In the genomic region with DNA sequence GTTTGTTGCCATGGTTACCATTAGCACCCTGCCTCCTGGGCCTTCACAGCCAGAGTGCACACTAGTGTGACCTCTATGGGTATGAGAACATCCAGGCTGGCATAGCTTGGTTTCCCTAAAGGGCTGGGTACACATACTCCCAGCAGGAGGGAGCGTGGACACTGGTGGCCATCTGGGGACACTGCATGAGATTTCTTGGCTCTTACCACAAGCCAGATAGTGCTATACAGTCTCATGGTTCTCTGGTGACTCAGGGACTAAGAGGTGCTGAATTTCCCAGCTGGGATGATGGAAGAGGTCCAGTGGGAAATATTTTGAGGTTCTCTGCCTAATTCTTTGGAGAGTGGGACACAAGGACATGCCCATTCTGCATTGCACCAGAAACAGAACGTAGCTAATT, we compare ENCODE assay signal across 13 mouse cellular contexts.
DNase-seq lines count a peak whose midpoint lies in the region; ATAC-seq and TF ChIP-seq lines count a peak whose summit lies in the region.
"Had no signal": no experiment of that assay in that cellular context is flagged by ENCODE, and none has a peak within 500 bp of the region (broad histone marks: within the 10 kb centered on the region; RNA-seq: fewer than 3 reads in every experiment).

No protein-coding gene starts in this region.

- TF ChIP-seq CTCF in stomach, postnatal 0 days (IDR thresholded peaks at IDR 0.05; ENCODE audit: low read depth) = peak; percentile 22

- H3K36me3 ChIP-seq in megakaryocyte, embryonic 14.5 days (replicated peaks; ENCODE audit: low read length) = peaks cover 5% of the 10 kb centered on the region
- no peaks in the 10 kb centered on the region for H3K36me3 ChIP-seq in stomach, postnatal 0 days (ENCODE audit: control insufficient read depth, insufficient read depth, low read length)
- H3K36me3 ChIP-seq: embryonic facial prominence, embryonic 12.5 days; forebrain, embryonic 15.5 days had no signal

- no peak overlapping the region for H3K27ac ChIP-seq in stomach, postnatal 0 days (replicated peaks)
- H3K27ac ChIP-seq: embryonic facial prominence, embryonic 12.5 days; forebrain, embryonic 15.5 days had no signal

- DNase-seq in heart, adult 9 months (ENCODE audit: low spot score in 2 of 2) = peak; percentile 17 to 18
- DNase-seq in heart, postnatal 25 days (ENCODE audit: low spot score) = no peak
- peak; percentile 98 for DNase-seq in cerebellum, adult 9-10 months
- DNase-seq in stomach, postnatal 0 days (ENCODE audit: low spot score) = no peak
- no peak for DNase-seq in kidney, postnatal 36 days
- no peak for DNase-seq in gastrocnemius, postnatal 25 days
- DNase-seq: gastrocnemius, postnatal 14 days; kidney, postnatal 4 days had no signal

- peak overlapping the region; percentile 23 for H3K4me3 ChIP-seq in megakaryocyte, embryonic 14.5 days (replicated peaks)
- no peak overlapping the region for H3K4me3 ChIP-seq in stomach, postnatal 0 days (ENCODE audit: low read depth, low read length)
- H3K4me3 ChIP-seq: embryonic facial prominence, embryonic 12.5 days; forebrain, embryonic 15.5 days had no signal

- H3K4me2 ChIP-seq in stomach, postnatal 0 days (replicated peaks; ENCODE audit: low read depth) = no peak overlapping the region
- H3K4me2 ChIP-seq: embryonic facial prominence, embryonic 12.5 days; forebrain, embryonic 15.5 days; liver, embryonic 11.5 days had no signal

- no peak overlapping the region; the same call in 1 of the 2 replicates for H3K9ac ChIP-seq in stomach, postnatal 0 days (ENCODE audit: low read length)
- H3K9ac ChIP-seq: embryonic facial prominence, embryonic 12.5 days; forebrain, embryonic 15.5 days had no signal

- WGBS in stomach, postnatal 0 days = 82% methylated on average over 2 of the region's 2 CpGs

- H3K27me3 ChIP-seq in megakaryocyte, embryonic 14.5 days (replicated peaks) = peaks cover 33% of the 10 kb centered on the region
- H3K27me3 ChIP-seq in stomach, postnatal 0 days (ENCODE audit: control insufficient read depth, insufficient read depth, low read length) = no peaks in the 10 kb centered on the region
- H3K27me3 ChIP-seq: embryonic facial prominence, embryonic 12.5 days; forebrain, embryonic 15.5 days had no signal

- intact Hi-C loops in heart, postnatal 25 days (cut with DNase I) = no loop called here

- peaks cover 60% of the 10 kb centered on the region for H3K4me1 ChIP-seq in megakaryocyte, embryonic 14.5 days
- H3K4me1 ChIP-seq in stomach, postnatal 0 days (replicated peaks; ENCODE audit: control insufficient read depth, insufficient read depth) = no peaks in the 10 kb centered on the region; the same call in 1 of the 2 replicates

- H3K9me3 ChIP-seq in megakaryocyte, embryonic 14.5 days = peaks cover 23% of the 10 kb centered on the region
- H3K9me3 ChIP-seq in stomach, postnatal 0 days (ENCODE audit: control insufficient read depth, low read length) = no peaks in the 10 kb centered on the region
- H3K9me3 ChIP-seq: embryonic facial prominence, embryonic 12.5 days; forebrain, embryonic 15.5 days had no signal

- no peak for ATAC-seq in megakaryocyte, adult 5-6 weeks (ENCODE audit: poor library complexity, severe bottlenecking)
- peak; percentile 54; the same call in 1 of the 2 replicates for ATAC-seq in stomach, postnatal 0 days (ENCODE audit: low FRiP score, low TSS enrichment)
- ATAC-seq: forebrain, embryonic 15.5 days had no signal

- TF ChIP-seq EP300 in stomach, postnatal 0 days (optimal IDR thresholded peaks at IDR 0.05) = no peak

Comparison
In these comparisons a context has a peak if more than half of its experiments do, and no peak if none do; other contexts are left out.
1. DNase-seq: peak in heart, adult 9 months (2 of 2) and cerebellum, adult 9-10 months (single experiment); none in heart, postnatal 25 days (single experiment), stomach, postnatal 0 days (single experiment), kidney, postnatal 36 days (0 of 2) and gastrocnemius, postnatal 25 days (single experiment).